Mouse (Mus musculus): ENCODE measurements around the gene Kirrel.

Gene Kirrel

GRCm38 (mm10) chr3:87174096-87174768 is at the start of gene Kirrel:
Gene Kirrel (minus strand): TSS chr3:87174747.
- DNase-seq (ENCODE audit: low spot score in 2 of 2): peak in 1 of 2 experiments; percentile 57

- DNase-seq (ENCODE audit: low spot score in 2 of 2): no peak
Measured at GRCm38 (mm10) chr3:87223636-87224035, 49.1 kb upstream of the Kirrel start.

GRCm38 (mm10) chr3:87222346-87222745 is 47.8 kb upstream of the Kirrel start:
- DNase-seq (ENCODE audit: low spot score in 2 of 2): no peak

- DNase-seq (ENCODE audit: low spot score in 2 of 2): no peak
Measured at GRCm38 (mm10) chr3:87215176-87215575, 40.6 kb upstream of the Kirrel start.

- no peak for DNase-seq (ENCODE audit: low spot score in 2 of 2)
Measured at GRCm38 (mm10) chr3:87214221-87214864, 39.8 kb upstream of the Kirrel start.

- DNase-seq (ENCODE audit: low spot score in 2 of 2): no peak
Measured at GRCm38 (mm10) chr3:87206336-87207075, 32.0 kb upstream of the Kirrel start.

GRCm38 (mm10) chr3:87196637-87197036 is 22.1 kb upstream of the Kirrel start:
- no peak for DNase-seq (ENCODE audit: low spot score in 2 of 2)

- no peak for DNase-seq (ENCODE audit: low spot score in 2 of 2)
Measured at GRCm38 (mm10) chr3:87195041-87195440, 20.5 kb upstream of the Kirrel start.

- no peak for DNase-seq (ENCODE audit: low spot score in 2 of 2)
Measured at GRCm38 (mm10) chr3:87194591-87194990, 20.0 kb upstream of the Kirrel start.

- no peak for DNase-seq (ENCODE audit: low spot score in 2 of 2)
Measured at GRCm38 (mm10) chr3:87193756-87194155, 19.2 kb upstream of the Kirrel start.

GRCm38 (mm10) chr3:87193352-87193751 is 18.8 kb upstream of the Kirrel start:
- no peak for DNase-seq (ENCODE audit: low spot score in 2 of 2)

- DNase-seq (ENCODE audit: low spot score in 2 of 2): no peak
Measured at GRCm38 (mm10) chr3:87176687-87177086, 2.1 kb upstream of the Kirrel start.

- DNase-seq (ENCODE audit: low spot score in 2 of 2): no peak
Measured at GRCm38 (mm10) chr3:87175438-87175815, 880 bp upstream of the Kirrel start.

GRCm38 (mm10) chr3:87174769-87175437 is 356 bp upstream of the Kirrel start:
- DNase-seq (ENCODE audit: low spot score in 2 of 2): no peak

- no peak for DNase-seq (ENCODE audit: low spot score in 2 of 2)
Measured at GRCm38 (mm10) chr3:87173486-87174085, 961 bp downstream of the Kirrel start.

GRCm38 (mm10) chr3:87173103-87173444 is 1.5 kb downstream of the Kirrel start:
- no peak for DNase-seq (ENCODE audit: low spot score in 2 of 2)

GRCm38 (mm10) chr3:87172351-87173102 is 2.0 kb downstream of the Kirrel start:
- DNase-seq (ENCODE audit: low spot score in 2 of 2): no peak

- DNase-seq (ENCODE audit: low spot score in 2 of 2): no peak
Measured at GRCm38 (mm10) chr3:87171201-87172100, 3.1 kb downstream of the Kirrel start.

- DNase-seq (ENCODE audit: low spot score in 2 of 2): peak in 1 of 2 experiments; percentile 2
Measured at GRCm38 (mm10) chr3:87169402-87170015, 5.0 kb downstream of the Kirrel start.

- peak in 1 of 2 experiments; percentile 2 for DNase-seq (ENCODE audit: low spot score in 2 of 2)
Measured at GRCm38 (mm10) chr3:87168756-87169155, 5.8 kb downstream of the Kirrel start.

All from frontal cortex, postnatal 14 days (tissue).